Mouse (Mus musculus) 3T3-L1 (cell line): Measurements from ENCODE around the gene Gm21958.
"Not testable (repeated sequence)": the region's sequence is repeated elsewhere in the genome, so short reads cannot be mapped to it uniquely, and the experiment has no call there.

Experiments
- DNase-seq: peaks from one replicate; pipeline ENCODE4 v3.0.0-alpha.2; 2015; ENCODE audit warnings: low read depth, low spot score

Gm21958 gene

DNA sequence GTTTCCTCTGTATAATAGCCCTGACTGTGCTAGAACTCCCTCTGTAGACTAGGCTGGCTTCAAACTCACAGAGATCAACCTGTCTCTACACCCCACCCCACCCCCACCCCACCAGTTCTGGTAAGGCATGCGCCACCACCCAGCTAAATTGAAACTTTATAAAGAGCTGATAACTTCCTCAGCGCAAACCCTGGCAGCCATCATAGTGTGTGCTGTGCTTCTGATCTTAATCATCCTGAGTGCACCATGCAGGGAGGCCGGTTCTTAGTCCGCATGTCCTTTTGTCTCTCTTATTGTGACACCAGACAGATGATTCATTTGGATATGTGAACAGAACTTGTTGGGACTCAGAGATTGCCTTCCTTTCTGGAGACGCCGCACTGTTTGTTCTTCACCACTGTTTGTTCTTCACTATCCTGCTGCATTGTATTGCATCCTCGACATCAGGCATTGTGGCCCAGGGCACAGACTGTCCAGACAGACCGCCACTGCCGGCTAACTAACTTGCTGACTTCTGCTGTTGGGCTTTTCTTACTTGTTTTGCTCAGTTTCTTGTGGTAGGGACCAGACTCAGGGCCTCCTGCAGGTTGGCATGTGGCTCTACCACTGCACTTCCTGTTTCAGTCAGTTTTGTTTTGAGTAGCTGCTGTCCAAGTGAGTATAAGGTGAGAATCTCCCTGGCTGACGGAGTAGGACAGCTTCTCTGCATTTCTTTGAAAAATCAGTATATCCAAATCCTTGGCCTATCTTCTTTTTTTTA, 9.8 kb upstream of the Gm21958 start:
- DNase-seq = peak; percentile 21

DNA sequence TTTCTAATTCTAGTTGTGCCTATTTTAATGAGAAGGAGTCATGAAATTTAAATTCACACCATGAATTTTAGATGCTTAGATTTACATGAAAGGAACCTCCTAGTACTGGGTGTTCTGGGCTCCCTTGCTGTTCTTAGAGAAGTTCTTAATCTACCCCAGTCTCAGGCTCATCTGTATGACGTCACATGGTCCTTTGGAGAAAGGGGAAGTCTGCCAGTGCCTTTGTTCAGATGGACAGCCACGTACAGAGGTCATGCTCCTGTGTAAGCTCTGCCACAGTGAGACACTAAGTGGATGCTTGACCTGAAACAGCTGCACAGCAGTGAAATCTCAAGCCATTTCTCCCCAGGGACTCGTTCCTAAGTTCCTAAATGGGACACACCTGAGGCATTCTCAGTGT, 4.8 kb upstream of the Gm21958 start:
- no peak for DNase-seq

DNA sequence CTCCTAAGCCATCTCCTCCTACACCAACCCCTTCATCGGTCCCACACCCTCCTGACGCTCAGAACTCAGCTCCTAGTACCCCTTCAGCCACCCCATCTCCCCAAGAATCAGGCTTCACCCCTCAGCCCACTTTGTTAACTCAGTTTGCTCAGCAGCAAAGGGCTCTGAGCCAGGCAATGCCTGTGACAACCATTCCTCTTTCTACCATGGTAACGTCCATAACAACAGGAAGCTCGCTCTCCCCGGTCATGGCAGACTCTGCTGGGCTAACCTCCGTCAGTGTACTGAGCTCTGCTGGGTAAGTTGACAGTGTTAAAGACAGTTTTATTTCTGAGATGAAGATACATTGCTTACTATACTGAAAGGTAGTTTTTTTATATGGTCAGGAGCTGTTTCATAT, 3.2 kb upstream of the Gm21958 start:
- DNase-seq = no peak

DNA sequence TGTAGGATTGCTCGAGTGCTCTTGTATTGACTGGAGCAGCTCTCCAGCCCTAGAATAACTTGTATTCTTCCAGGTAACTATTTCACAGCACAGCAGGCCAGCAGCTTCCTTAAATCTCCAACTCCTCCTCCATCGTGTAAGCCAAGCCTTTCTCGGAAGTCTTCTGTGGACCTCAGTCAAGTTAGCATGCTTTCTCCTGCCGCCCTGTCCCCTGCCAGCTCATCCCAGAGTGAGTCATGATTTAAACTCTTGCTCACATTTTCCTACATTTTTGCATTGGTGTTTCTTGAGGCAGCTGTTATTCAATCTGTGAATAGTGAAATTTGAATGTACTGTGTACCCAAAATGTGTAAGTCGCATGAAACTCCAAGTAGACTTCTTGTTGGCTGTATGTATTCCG, 1.3 kb upstream of the Gm21958 start:
- peak; percentile 89 for DNase-seq

DNA sequence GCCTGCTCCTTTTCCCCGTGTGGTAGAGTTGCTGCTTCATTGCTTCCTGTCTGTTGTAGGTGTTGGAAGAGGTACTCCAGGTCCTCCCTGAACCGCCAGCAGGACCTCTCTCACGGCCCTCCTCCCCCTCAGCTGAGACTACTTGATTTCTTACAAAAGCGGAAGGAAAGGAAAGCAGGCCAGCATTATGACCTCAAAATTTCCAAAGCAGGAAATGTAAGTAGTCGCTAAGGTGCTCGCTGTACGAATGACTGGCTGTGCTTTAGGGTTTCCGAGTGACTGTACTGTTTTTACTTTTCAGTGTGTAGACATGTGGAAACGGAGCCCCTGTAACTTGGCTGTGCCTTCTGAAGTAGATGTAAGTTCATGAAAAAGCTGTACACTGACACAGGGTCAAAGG, 5.2 kb downstream of the Gm21958 start:
- no peak for DNase-seq

DNA sequence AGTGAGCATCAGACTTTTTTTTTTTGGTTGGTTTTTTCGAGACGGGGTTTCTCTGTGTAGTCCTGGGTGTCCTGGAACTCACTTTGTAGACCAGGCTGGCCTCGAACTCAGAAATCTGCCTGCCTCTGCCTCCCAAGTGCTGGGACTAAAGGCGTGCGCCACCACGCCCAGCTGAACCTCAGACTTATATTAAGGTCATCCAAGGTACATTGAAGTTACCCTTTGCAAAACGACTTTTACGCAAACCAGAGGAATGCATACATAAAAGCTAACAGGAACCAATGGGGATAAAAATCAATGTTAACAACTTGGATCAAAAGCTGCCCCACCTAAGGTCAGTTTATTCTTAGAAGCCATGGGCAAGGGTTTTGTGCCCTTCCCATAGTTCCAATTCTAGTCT, 10.0 kb downstream of the Gm21958 start:
- DNase-seq = not testable (repeated sequence)

DNA sequence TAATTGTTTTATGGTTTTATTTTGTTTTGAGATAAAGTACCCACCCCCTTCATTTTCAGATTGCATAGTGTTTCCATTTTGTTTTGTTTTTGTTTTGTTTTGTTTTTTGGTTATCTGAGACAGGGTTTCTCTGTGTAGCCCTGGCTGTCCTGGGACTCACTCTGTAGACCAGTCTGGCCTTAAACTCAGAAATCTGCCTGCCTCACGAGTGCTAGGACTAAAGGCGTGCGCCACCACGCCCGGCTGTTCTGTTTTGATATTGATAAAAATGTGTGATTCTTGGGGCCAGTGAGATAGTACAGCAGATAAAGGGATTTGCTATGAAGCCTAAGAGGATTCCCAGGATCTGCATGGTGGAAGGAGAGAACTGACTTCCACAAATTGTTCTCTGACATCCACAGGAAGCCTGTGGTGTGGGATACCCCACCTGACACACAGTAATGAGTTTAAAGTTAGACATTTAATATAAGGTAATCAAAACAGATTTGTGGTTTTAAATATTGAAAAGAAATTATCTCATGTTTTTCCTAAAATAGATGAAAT, 14.3 kb downstream of the Gm21958 start:
- no peak for DNase-seq

DNA sequence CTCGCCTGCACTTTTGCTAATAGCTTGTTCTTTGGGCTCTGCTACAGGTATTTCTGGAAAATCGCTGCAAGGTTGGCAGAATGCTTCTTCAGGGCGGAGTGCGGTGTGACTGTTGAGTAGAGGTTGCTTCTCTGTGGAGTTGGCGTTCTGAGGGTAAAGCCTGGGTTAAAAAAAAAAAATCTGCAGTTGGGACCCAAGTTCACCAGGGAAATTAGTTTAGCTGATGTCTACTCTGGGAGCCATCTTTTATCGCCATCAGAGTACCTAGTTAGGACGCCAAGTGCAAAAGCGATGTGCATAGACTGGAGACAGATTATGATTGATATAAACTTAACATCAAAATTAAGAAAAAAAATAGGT, 21.1 kb downstream of the Gm21958 start:
- DNase-seq = peak; percentile 70

DNA sequence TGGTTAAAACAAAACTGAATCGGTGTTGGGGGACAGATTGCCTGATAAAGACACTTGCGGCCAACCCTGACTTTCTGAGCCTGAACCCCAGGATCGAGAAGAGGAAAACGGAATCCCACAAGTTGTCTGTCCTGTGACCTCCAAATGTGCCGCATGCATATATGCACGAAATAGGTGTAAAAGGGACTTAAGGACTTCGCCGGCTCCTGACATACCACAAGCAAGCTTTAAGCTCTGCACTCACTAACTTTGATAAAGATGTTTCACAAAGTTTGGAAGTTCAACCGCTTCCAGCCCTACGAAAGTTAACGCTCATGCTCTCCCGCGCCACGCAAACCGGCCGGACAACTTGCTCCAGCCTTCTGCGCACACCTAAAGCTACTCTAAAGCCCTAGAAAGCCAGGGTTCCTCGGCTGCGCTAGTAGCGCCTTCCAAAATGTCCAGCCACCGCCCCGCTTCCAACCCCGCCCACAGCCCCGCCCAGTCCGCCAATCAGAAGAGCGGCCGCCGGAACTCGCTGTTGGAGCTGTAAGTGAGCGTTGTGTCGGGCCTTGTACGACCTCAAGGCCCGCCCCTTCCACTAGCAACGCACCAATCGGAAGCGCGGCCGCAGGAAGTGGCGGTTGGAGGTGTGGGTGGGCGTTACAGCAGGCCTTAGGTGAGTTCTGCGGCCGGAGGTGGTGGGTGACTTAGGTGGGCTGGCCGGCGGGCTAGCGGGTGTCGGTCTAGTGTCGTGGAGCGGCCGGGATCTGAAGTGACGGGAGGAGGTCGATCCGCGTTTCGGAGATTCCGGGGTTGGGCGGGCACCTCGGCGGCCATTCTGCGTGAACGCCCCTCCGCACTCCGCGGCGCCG, 21.7 kb downstream of the Gm21958 start, which contains the start of gene Supt20:
Supt20 (plus strand) TSS at position 606 of the 854 bp plus-strand sequence.
- peak; percentile 98 for DNase-seq

DNA sequence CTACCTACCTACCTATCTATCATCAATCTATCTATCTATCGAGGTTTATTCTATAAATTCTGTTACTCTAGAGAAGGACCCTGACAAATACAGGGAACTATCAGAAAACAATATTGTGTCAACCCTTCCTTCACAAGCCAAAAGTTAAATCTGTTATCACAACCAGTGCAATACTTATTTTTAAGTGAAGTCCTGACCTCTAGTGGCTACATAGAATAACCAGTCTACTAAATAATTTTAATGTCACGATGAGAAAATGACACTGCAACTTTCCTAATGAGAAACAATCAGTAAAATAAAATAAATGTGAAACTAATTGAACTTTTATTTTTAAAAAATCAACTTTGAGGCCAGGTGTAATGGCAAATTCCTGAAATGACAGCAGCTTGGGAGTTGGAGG, 25.1 kb downstream of the Gm21958 start:
- peak; percentile 66 for DNase-seq

DNA sequence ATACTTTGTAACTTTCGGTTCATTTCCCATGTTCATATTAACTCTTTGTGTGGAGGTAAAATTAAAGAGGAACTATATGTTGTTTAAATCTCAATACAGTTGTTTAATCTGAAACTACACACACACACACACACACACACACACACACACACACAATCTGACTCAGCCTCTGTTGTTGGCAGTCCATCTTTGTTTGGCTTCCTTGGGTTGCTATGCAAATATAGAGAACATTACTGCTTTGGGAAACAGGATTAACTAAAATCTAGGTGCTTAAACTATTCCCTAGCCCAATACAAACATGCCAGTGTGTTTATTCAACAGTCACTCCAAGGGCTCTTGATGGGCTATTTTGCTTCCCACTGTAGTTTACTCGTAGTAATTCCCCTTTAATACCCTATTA, 26.9 kb downstream of the Gm21958 start:
- no peak for DNase-seq

DNA sequence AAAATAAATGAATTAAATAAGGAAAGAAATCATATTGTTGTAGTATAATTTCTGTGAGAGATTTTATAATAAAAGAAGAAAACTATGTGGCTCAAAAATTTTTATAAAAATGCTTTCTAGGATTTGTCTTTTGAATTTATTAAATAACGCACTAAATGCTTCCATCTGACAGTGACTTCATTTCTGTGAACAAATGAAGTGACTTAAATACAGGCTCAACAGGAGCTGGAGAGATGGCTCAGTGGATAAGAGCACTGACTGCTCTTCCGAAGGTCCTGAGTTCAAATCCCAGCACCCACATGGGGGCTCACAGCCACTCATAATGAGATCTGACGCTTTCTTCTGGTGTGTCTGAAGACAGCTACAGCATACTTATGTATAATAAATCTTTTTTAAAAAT, 29.0 kb downstream of the Gm21958 start:
- DNase-seq = no peak

DNA sequence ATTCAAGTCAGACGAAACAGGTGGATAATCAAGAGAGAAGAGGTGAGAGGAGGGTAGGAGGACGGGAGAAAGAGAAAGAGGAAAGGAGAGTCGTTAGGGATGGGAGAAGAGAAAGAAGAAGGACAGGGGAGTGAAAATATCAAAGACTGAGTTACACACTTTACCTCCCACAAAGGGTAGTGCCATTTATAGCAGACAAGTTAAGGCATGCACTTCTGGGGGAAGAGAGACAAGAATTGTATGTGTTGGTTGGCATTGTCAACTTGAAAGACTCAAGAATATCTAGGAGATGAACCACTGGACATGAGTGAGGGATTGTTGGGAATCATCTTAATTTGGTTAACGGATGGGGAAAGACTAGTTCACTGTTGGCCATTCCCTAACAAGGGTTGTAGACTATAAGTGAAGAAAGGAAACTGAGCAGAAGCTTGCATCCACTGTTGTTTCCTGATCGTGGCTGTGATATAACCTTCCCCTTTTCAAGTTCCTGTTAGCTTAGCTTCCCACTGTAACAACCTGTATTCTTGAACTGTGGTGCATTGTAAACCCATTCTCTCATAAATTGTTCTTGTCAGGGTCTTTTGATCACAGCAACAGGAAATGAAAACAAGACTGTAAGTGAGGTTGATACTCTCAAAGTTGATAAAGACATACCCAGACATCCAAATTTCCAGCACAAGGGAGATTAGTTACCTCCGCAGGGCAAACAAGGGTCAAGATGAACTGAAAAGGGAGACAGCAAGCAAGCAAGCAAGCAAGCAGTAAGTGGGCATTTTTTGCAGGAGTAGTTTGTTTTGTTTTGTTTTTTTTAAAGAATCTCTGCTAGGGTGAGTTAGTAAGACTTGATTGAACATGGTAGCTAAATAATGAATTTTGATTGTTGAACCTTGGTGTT, 32.6 kb downstream of the Gm21958 start:
- no peak for DNase-seq

DNA sequence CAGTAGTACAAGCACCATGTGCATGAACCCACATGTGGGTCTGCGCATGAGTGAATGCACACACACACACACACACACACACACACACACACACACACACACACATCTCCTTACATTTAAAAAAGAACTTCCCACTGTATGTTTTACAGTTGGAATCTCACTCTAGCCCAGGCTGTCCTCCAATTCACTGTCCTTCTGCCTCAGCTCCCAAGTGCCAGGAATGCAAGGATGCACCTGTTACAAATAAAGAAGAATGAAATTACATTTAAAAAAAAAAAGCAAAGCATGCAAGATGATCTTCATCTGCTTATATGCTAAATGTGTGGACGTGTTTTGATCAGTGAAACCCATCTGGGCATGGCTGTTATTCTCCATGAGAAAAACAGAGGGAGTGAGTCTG, 37.3 kb downstream of the Gm21958 start:
- no peak for DNase-seq

DNA sequence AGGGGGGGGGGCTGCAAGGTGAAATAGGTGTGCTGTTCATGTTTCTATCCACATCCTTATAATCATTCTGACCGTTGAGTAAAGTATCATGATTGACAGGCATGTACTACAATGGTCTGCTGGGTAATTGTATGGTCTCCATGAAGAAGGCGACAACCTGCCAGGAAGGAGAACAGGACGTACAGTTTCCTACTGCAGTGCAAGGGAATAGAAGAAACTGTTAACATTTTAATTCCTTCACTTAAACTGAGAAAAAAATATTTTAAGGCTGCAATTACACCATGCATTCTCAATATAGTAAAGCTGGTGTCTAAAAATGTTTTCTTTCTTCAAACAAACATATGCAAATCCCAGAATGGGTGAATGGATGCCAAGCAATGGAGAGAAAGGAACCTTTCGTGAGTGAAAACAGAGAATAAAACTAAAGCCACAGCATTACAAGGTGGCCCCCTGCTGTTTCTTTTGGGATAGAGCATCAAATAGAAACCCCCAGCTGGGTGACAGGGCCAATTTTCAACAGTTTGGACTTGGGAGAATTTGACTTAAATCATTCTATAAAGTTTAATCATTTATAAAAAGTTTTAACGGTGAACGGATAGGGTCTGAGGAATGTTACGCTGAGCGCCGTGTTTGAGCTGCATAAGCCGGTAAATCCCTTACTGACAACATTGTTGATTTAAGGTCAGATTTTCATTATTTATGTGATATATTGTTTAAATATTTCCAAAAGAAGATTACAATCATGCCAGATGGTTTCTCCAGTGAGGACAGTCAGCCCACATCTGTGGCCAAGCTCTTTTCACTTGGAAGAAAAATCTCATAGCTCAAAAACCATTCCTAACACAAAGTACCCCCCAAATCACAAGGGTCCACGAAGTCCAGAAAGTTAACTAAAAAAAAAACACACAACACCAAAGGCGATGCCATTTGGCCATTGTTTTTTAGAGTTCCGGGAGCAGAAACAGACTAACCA, 41.3 kb downstream of the Gm21958 start:
- DNase-seq = peak; percentile 88

DNA sequence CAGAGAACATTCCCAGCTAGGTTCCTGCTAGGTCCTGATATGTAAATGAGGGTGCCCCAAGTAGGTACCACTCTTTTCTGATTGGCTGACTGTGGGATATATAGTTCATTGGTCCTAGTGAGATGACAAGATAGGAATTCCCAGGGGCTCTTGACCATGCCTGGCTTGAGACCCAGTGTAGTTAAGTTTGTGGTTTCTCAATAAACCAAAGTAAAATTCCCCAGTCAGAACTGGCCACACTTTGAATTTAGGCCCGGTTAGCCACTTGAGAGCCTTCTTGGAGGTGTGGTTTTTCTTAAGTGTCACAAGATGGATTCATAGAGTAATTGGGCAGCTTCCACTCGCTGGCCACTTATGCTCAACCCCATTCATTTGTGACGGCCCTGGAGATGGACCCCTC, 42.0 kb downstream of the Gm21958 start:
- DNase-seq = peak; percentile 67

DNA sequence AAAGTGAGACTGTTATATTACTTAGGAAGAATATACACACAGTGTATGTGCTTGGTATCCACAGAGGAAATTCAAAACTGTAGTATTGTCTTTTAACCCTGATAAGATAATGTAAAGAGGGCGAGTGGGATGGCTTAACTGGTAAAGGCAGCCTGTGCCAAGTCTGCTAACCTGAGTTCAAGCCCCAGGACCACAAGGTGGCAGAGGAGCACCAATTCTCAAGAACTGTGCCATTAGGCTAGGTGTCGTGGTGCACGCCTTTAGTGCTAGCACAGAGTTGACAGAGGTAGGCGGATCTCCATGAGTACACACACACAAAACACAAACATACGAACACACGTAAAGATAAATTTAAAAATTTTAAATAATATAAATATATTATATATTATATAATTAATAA, 44.6 kb downstream of the Gm21958 start:
- no peak for DNase-seq

DNA sequence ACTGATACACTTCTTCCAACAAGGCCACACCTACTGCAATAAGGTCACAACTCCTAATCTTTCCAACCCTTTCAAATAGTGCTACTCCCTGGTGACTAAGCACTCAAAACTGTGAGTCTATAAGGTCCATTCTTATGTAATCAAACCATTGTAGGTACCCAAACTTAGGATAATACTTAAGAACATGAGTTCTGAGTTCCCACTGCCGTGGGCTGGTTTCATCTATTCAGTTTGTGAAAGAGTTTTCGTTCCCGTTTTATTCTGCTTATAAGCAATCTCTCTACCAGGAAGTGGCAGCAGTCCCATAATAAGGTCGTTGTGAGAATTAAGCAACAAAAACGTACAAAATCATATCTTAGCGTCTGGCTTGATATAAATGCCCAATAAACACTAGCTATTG, 45.4 kb downstream of the Gm21958 start:
- no peak for DNase-seq

DNA sequence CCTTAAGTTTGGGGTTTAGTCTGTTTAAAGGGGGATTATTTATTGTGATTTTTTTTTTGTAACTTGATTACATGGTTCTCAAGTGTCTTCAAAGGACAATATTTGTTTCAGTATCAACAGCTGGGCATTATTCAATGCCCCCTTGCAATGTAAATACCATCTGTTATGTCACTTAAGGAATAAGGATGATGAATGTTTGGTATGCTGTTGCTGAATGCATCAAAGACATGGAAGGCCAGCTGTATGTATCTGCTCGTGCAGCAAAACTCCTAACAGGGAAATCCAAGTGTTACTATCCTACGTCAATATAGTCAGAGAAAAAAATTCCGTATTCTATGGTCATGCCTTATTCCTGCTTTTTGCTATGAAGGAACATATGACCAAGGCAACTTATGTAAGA, 46.0 kb downstream of the Gm21958 start:
- no peak for DNase-seq
